Mouse (Mus musculus): ENCODE measurements at regions not wholly inside any gene's neighbourhood (a gene's known extent, or its start where the extent isn't known, plus 50 kb on each side); places are given as distances from the start of the nearest gene placed in this dataset.

DNA sequence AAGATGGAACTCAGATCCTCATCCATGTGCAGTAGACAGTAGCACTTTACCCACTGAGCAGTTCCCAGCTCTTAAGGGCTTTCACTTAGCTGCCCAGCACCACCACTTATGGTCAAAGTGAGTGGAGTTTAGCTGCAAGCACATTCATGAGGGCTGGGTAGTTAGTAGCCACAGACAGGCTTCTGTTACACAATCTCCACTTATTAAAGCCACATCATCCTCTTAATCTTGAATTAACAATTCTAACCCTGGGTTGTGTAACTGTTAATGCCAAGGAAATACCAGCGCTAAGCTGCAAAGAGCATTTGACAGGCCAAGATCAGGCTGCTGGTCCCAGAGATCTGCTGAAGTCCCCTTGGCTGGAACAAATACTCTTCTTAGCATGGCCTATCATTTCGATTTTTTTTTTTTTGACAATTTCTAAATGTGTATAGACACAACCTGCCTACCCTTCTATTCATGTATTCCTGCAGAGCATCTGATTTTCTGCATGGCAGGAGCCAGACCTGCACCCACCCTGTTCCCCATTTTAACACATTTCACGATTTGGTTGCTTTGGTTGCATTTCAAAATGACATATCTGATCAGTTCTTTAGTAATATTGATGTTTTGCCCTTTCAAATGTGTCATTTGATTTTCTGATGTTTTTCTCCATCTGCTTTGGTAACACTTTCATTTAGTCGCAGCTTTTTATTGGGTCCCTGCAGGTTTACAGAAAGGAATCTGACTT, 500.2 kb upstream of the Plxna2 start:
- H3K27me3 ChIP-seq (ENCODE audit: insufficient read depth, low read length), result no peaks in the 10 kb centered on the region
- DNase-seq (ENCODE audit: low spot score) (no peak), ATAC-seq (ENCODE audit: extremely low read depth, insufficient number of reproducible peaks, low FRiP score, poor library complexity, severe bottlenecking) (no peak)
- H3K4me3 ChIP-seq (ENCODE audit: low read depth, low read length), result no peak overlapping the region
- H3K4me1 ChIP-seq (ENCODE audit: insufficient read depth, low read depth, low read length), result no peaks in the 10 kb centered on the region
- no peaks in the 10 kb centered on the region for H3K36me3 ChIP-seq (replicated peaks)
- no peak for TF ChIP-seq GATA2 (IDR thresholded peaks at IDR 0.05; ENCODE audit: borderline replicate concordance, low read depth, low read length)
- no peak for TF ChIP-seq POLR2AphosphoS5 (IDR thresholded peaks at IDR 0.05; ENCODE audit: insufficient replicate concordance, low read depth, low read length)
- TF ChIP-seq CTCF (IDR thresholded peaks at IDR 0.05; ENCODE audit: low read depth, low read length), result no peak
- TF ChIP-seq TAL1 (conservative IDR thresholded peaks at IDR 0.05; ENCODE audit: low read depth, low read length), result no peak
- TF ChIP-seq GATA1 (IDR thresholded peaks at IDR 0.05; ENCODE audit: borderline replicate concordance, low read length), result no peak
- no peaks in the 10 kb centered on the region for H3K9me3 ChIP-seq (replicated peaks)

GRCm38 (mm10) chr1:194114399-194114798, 503.6 kb upstream of the Plxna2 start:
- H3K36me3 ChIP-seq (replicated peaks), result no peaks in the 10 kb centered on the region
- no peaks in the 10 kb centered on the region for H3K9me3 ChIP-seq (replicated peaks)
- ATAC-seq (ENCODE audit: extremely low read depth, insufficient number of reproducible peaks, low FRiP score, poor library complexity, severe bottlenecking), result no peak
- TF ChIP-seq CTCF (IDR thresholded peaks at IDR 0.05; ENCODE audit: low read depth, low read length), result no peak
- no peak for TF ChIP-seq POLR2AphosphoS5 (IDR thresholded peaks at IDR 0.05; ENCODE audit: insufficient replicate concordance, low read depth, low read length)
- TF ChIP-seq TAL1 (conservative IDR thresholded peaks at IDR 0.05; ENCODE audit: low read depth, low read length), result no peak
- TF ChIP-seq GATA1 (IDR thresholded peaks at IDR 0.05; ENCODE audit: borderline replicate concordance, low read length), result no peak
- TF ChIP-seq GATA2 (IDR thresholded peaks at IDR 0.05; ENCODE audit: borderline replicate concordance, low read depth, low read length), result no peak
- no peak overlapping the region for H3K4me3 ChIP-seq (ENCODE audit: low read depth, low read length)
- H3K27me3 ChIP-seq (ENCODE audit: insufficient read depth, low read length), result no peaks in the 10 kb centered on the region
- H3K4me1 ChIP-seq (ENCODE audit: insufficient read depth, low read depth, low read length), result no peaks in the 10 kb centered on the region
- DNase-seq (ENCODE audit: low spot score), result no peak

DNA sequence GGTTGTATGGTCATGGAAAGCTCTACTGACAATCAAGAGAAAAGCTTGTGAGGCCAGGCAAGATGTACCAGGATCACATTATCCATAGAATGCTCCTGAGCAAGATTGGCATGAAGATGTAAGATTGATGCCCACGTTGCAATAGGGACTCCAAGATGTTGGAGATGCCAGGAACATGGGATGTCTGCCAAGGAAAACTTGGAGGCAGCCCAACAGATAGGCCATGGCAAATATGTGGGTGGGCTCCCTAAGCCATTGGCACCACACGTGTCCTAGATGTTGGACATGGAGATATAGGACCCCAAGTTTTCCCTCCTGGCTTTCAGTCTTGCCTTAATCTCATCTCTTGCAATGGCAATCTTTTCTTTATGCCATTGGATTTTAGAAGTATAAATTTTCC, 506.1 kb upstream of the Plxna2 start:
- ATAC-seq (ENCODE audit: extremely low read depth, insufficient number of reproducible peaks, low FRiP score, poor library complexity, severe bottlenecking) (no peak), DNase-seq (ENCODE audit: low spot score) (no peak)
- H3K4me3 ChIP-seq (ENCODE audit: low read depth, low read length), result no peak overlapping the region
- no peaks in the 10 kb centered on the region for H3K27me3 ChIP-seq (ENCODE audit: insufficient read depth, low read length)
- no peak for TF ChIP-seq GATA1 (IDR thresholded peaks at IDR 0.05; ENCODE audit: borderline replicate concordance, low read length)
- no peak for TF ChIP-seq POLR2AphosphoS5 (IDR thresholded peaks at IDR 0.05; ENCODE audit: insufficient replicate concordance, low read depth, low read length)
- TF ChIP-seq CTCF (IDR thresholded peaks at IDR 0.05; ENCODE audit: low read depth, low read length), result no peak
- TF ChIP-seq GATA2 (IDR thresholded peaks at IDR 0.05; ENCODE audit: borderline replicate concordance, low read depth, low read length), result no peak
- TF ChIP-seq TAL1 (conservative IDR thresholded peaks at IDR 0.05; ENCODE audit: low read depth, low read length), result no peak
- H3K4me1 ChIP-seq (ENCODE audit: insufficient read depth, low read depth, low read length), result no peaks in the 10 kb centered on the region
- no peaks in the 10 kb centered on the region for H3K36me3 ChIP-seq (replicated peaks)
- no peaks in the 10 kb centered on the region for H3K9me3 ChIP-seq (replicated peaks)

GRCm38 (mm10) chr1:194109172-194110071, 508.6 kb upstream of the Plxna2 start:
- no peaks in the 10 kb centered on the region for H3K9me3 ChIP-seq (replicated peaks)
- H3K27me3 ChIP-seq (ENCODE audit: insufficient read depth, low read length), result no peaks in the 10 kb centered on the region
- no peak overlapping the region for H3K4me3 ChIP-seq (ENCODE audit: low read depth, low read length)
- no peaks in the 10 kb centered on the region for H3K4me1 ChIP-seq (ENCODE audit: insufficient read depth, low read depth, low read length)
- ATAC-seq (ENCODE audit: extremely low read depth, insufficient number of reproducible peaks, low FRiP score, poor library complexity, severe bottlenecking) (no peak), DNase-seq (ENCODE audit: low spot score) (no peak)
- no peaks in the 10 kb centered on the region for H3K36me3 ChIP-seq (replicated peaks)
- TF ChIP-seq TAL1 (conservative IDR thresholded peaks at IDR 0.05; ENCODE audit: low read depth, low read length), result no peak
- TF ChIP-seq POLR2AphosphoS5 (IDR thresholded peaks at IDR 0.05; ENCODE audit: insufficient replicate concordance, low read depth, low read length), result no peak
- no peak for TF ChIP-seq CTCF (IDR thresholded peaks at IDR 0.05; ENCODE audit: low read depth, low read length)
- no peak for TF ChIP-seq GATA2 (IDR thresholded peaks at IDR 0.05; ENCODE audit: borderline replicate concordance, low read depth, low read length)
- TF ChIP-seq GATA1 (IDR thresholded peaks at IDR 0.05; ENCODE audit: borderline replicate concordance, low read length), result no peak

- ATAC-seq (ENCODE audit: extremely low read depth, insufficient number of reproducible peaks, low FRiP score, poor library complexity, severe bottlenecking) (no peak), DNase-seq (ENCODE audit: low spot score) (no peak)
- Histone ChIP-seq H3K27me3 (ENCODE audit: insufficient read depth, low read length) (no peaks in the 10 kb centered on the region), H3K9me3 (replicated peaks) (no peaks in the 10 kb centered on the region), H3K4me3 (ENCODE audit: low read depth, low read length) (no peak overlapping the region), H3K4me1 (ENCODE audit: insufficient read depth, low read depth, low read length) (no peaks in the 10 kb centered on the region), H3K36me3 (replicated peaks) (no peaks in the 10 kb centered on the region)
- no peak for TF ChIP-seq POLR2AphosphoS5 (IDR thresholded peaks at IDR 0.05; ENCODE audit: insufficient replicate concordance, low read depth, low read length)
- no peak for TF ChIP-seq CTCF (IDR thresholded peaks at IDR 0.05; ENCODE audit: low read depth, low read length)
- no peak for TF ChIP-seq GATA2 (IDR thresholded peaks at IDR 0.05; ENCODE audit: borderline replicate concordance, low read depth, low read length)
- TF ChIP-seq TAL1 (conservative IDR thresholded peaks at IDR 0.05; ENCODE audit: low read depth, low read length), result no peak
- TF ChIP-seq GATA1 (IDR thresholded peaks at IDR 0.05; ENCODE audit: borderline replicate concordance, low read length), result no peak
Observed at GRCm38 (mm10) chr1:194108132-194108531, 509.9 kb upstream of the Plxna2 start.
